Mouse (Mus musculus) heart, postnatal 4 days (tissue): ENCODE data around the gene Pcare. TPM values are rescaled to one million over a fixed set of nuclear protein-coding genes. Genes with fewer than 3 reads are reported as not detected.

Experiments
- DNase-seq: peaks from one replicate; pipeline ENCODE4 v3.0.0; 2021
- total RNA-seq, 2 experiments: library from RNA; stranded (reverse); gene quantifications; 2 replicates each; pipeline ENCODE4 v1.2.3; 2021

Pcare gene
- total RNA-seq, 2 experiments from 2014 or later = 1.4 to 1.6 TPM

DNA sequence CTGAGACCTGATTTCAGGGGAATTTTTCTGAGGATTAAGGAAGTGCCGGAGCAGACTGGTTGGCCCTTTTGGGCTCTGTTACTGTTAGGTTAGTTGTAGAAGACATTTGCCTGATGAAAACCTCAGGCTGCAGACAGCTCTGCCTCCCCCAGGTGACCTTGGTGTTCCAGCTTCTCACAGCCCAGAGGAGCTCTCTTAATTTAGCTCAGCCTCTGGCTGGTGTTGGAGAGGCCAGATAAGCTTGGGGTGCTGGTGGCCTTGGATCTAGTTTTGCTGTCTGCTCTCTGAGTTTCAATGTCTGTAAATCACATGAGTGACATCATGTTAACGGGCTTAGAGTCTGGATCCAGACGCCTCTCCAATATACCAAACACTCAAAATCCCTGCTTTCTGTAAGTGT, 31.7 kb downstream of the Pcare start:
- peak; percentile 62 for DNase-seq

DNA sequence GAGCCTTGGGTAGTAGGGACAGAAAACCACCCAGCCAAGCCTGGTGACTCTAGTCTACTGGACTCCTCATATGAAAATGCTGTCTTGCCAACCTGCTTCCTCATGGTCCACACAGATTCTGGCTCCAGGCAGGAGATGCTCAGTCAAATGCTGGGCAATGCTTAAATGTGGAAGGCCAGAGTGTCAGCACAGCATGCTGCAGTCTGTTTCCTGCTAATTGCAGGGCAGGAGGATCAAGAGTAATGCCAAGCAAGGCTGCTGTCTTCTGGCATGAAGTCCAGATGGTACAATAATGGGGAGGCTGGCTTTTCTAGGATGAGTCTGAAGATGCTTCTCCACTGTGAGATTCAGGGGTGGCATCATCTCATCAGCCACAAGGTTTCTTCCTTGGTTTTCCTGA, 32.3 kb downstream of the Pcare start:
- DNase-seq = no peak

DNA sequence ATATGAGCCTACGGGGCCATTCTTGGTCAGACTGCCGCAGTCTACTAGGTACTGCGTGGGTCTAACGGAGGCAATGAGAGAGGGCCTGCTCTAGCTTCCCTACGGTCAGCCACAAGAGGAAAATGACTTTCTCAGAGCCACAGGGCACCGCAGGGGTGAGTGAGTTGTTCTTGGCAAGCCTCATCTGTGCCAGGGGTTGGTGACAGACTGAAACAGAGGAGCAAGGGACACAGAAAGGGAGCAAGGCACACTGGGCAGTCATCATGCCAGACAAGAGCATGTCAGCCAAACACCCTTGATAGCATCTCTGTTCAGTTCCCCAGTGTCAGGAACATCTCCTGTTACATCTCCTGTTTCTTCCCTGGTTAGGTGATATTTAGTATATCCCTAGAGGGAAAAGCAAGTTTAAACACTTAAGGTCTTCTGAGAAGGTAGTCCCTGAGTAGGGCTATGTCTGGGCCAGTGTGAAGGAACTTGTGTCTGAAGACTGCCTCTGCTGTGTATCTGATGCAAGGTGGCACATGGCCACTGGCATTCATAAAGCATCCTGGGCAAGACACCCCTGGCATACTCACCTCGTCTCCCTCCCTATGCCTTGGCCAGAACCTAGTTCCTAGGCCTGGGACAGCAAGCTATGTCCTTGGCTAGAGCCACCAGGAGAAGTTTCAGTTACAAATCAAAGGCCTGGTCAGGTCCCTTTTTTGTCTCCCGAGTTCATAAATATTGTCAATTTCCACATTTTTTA, 34.6 kb downstream of the Pcare start:
- no peak for DNase-seq

DNA sequence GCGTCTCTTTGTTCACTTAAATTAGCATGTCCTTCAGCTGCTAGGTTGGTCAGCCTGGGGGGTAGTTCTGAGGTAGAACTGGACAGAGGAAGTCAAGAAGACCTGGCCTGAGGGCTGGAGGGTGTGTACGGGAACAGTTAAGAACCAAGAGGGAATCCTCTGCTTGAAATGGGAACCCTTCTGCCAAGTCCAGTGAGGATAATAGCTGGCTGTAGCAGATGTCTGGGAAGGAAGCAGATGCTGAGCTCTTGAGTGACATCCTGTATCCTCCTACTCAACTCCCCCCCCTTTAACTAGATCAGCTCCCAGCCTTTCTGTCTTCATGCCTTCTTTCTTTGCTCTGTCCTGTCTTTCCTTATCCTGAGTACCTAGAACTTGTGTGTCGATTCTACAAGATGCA, 37.7 kb downstream of the Pcare start:
- no peak for DNase-seq

DNA sequence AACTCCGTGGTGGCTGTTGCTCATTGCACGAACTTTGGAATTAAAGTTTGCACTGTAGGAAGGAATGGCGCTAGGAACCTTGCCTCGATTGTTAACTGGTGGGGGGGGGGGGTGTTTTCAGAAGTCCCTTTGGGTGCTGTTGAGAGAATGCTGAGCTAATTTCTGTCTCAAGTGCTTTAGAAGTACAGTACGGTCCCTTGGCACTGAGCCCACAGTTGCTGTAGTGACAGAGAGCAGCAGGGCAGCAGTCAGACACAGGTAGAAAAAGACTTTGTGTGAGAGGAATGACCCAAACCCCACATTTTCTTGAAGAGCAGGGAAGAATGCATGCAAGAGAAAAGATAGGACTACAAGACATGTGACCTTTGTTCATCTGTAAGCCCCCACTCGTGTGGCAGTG, 40.4 kb downstream of the Pcare start:
- DNase-seq = peak; percentile 81

DNA sequence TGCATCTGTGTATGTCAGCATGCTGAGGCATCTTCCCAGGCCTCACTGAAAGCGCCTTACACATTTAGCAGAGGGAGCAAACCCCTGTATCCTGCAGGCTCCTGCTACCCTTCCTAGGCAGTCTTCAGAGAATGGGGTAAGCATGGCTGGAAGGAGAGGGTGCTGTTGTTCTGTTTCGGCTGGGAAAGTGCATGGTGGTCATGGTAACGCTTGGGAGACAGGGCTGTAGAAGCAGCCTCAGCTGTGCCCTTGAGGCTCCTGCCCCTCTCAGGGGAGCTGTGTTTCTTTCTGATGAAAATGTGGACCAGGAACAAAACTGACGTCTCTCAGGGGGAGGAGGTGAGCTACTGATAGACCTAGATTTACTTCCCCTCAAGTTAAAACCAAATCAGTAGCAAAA, 45.0 kb downstream of the Pcare start:
- no peak for DNase-seq

DNA sequence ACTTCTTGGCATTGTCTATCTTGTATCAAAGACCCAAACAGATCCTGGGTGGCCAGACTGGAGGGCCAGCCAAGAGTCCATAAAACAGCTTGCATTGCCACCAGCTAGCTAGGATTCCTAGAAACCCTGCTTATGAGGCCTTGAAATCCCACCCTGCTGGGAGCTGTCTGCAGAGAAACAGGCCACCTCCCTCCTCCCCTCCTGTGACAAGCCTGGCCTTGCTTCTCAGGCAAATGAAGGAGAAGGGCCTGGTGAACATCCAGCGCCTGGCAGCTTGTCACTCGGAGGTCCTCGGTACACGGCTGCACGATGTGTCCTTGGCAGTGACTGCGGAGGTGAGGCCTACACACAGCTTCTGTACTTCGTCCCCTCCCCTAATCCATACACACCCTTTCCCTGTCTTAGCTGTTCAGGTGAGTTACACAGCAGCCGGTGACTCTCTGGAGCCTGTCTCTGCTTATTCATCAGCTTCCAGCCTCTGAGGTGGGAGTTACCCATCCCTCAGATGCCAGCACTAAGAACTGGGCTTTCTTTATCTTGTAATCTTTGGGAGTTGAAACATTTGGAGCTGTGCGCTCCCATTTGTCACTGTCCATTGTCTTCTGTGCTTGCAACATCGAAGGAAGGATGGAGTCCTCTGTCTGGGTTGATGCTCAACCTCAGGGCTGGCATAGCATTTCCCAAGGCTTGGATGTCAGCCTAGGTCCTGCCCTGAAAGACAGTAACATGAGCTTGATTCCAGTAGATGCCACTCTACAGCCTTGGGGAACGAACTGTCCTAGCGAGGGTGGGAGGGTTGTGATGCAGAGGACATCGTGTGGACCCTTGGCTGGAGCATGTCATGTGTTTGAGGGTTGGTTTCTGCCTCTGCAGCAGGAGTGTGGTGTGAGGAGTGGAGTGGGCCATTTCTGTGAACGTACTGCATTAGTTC, 46.9 kb downstream of the Pcare start:
- DNase-seq = peak; percentile 27

DNA sequence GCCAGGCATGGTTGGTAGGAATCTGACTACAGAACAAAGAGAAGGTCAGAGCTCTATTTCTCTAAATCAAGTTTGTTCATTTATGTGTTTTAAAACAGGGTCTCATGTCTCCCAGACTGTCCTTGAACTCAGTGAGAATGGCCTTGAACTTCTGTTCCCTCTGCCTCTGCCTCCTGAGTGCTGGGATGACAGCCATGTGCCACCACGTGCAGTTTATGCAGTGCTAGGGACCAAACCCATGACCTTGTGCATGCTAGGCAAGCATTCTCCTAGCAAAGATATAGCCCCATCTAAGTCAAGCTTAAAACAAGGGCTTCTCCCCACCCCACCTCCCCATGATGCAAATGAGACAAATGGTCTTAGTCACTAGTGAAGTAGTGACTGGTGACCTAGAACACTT, 47.6 kb downstream of the Pcare start:
- DNase-seq = no peak

DNA sequence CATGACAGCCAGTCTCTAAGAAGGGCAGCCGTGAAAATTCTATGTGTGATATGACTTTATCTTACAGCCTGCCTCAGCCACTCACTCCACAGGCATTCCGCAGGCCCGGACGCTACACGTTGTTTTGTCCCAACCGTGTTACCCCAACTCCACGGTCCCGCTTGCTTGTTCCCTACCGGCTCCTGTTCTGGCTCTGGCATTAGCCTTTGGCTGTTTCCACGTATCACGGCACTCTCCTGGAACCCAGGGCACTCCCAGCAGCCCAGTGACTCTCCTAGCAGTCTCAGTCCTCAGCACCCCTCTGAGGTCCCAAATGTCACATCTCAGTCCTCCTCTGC, 54.1 kb downstream of the Pcare start:
- no peak for DNase-seq

DNA sequence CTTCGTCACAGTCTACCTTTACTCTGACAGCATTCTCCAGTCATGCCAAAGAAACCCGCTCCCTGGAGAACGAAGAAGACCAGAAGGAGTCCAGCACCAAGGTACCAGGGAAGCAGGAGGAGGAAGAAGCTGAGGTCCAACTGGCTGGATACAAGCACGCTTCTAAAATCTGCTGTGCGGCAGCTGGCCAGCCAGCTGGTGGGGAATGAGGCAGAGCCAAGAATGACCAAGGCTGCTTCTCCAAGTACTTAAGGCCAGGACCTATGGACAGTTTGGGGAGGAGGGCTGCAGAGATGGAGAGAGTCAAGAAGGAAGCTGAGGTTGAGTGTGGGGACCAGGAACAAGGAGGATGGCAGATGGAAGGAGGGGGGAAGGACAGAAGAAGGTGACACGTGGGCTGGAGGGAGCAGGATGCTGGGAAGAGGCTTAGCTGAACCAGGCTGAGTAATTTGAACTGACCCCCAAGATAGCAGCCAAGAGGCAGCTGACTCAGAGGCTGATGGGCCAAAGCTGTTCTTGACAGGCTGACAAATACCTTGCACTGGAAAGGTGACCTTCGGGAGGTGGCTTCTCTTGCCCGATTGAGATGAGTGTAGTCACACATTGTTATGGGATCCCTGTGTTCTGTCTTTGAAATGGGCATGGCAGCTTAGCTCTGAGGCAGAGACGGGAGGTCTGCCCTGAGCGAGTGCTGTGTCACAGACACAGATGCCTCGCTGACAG, 54.6 kb downstream of the Pcare start:
- peak; percentile 47 for DNase-seq

DNA sequence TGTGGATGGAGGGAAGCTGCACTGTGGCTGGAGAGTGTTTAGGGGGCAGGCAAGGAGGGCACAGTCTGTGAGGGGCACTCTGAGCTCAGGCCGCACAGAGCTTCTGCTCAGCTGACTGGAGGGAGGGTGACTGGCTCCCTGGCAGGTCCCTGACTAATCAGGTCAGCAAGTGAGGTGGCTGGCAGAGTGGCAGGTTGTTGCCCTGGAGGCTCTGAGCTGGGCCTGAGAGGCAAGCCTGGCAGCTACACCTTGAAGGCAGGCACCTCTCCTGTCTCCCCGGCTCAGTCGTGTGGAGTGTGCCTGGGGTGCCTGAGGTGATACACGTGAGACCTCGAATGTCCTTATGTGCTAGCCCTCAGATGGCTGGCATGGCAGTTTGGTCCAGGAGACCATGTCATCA, 56.3 kb downstream of the Pcare start:
- peak; percentile 34 for DNase-seq

DNA sequence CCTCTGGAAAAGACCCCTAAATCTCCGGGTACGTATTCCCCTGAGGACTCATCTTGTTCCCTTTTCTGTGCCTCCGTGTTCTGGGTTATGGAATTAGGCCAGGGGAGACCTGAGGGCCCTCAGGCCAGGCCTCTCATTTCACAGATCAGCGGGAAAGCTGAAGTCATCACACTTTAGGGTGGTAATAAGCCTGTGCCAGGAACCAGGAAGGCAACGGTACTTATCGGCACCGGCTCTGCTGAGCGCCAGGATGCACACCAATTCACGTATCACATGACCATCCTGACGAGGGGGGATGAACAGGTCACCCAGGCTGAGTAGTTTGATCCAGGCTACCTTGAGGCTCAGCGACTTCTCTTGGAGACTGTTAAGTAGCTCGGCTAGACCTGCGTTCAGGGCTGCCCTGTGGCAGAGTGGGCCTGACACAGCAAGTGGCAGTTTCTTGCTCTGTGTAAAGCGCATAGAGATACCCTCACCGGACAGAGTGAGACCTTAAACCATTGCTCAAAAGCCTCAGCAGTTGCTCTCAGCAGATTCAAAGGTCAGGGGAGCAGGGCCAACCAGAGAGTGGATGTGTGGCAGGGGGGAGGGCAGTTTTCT, 56.9 kb downstream of the Pcare start:
- peak; percentile 39 for DNase-seq

DNA sequence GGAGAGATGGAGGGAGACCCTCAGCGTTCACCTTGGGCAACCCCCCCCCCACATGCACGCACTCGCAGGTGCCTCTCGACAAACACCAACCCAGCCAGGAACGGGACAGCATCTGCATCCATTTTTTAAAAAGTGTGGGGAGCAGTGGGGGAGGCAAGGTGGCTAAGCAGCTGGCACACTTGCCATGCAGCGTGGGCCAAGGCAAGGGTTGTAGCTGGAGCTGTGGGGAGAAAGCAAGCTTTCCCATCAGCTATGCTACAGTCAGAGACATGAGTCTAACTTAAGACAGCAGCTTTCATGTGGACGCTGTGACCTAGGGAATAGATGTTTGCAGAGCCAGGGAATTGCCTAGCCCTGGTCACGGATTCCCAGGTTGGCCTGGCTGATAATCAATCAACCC, 57.5 kb downstream of the Pcare start:
- no peak for DNase-seq

DNA sequence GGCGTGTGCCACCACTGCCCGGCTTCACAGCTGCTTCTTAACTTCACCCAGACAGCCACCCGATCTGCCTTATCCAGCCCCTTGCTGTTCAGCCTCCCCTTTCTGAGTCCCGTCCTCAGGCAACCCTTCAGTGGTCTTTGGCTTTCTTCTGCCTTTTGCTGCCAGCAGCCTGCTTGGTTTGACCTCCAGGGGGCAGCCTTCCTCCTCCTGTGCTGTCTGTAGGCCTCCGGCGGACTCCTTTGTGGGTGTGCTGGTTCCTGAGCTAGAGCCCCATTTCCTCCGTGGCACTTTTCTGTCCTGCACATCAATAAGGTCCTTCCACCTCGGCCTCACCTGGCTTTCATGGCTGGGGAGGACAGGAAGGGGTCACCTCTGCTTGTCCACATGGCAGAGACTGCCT, 58.9 kb downstream of the Pcare start:
- peak; percentile 40 for DNase-seq

Other genes with a start within 250 kb of the Pcare start
- gene Ndc80, start 226.0 kb downstream of the Pcare start, total RNA-seq = 10 to 100 TPM; 21.3 to 25.3 TPM
- gene Spdya, start 200.8 kb downstream of the Pcare start, total RNA-seq = under 1 TPM; 0.24 to 0.32 TPM
- gene Wdr43, start 137.0 kb downstream of the Pcare start, total RNA-seq = 10 to 100 TPM; 29.5 to 33.9 TPM
- gene Togaram2, start 79.6 kb downstream of the Pcare start, total RNA-seq = 1 to 10 TPM; 2.0 to 2.6 TPM
- gene Clip4, start 15.6 kb upstream of the Pcare start, total RNA-seq = 100 to 1,000 TPM; 173 TPM